In genomic region chr14:32824267-32825150, GRCm38 (mm10) we compare ENCODE assay signal across 19 mouse cellular contexts. TPM values are rescaled to one million over a fixed set of nuclear protein-coding genes. Genes with fewer than 3 reads are reported as not detected.
DNase-seq lines count a peak whose midpoint lies in the region; ATAC-seq lines count a peak whose summit lies in the region.
"Had no signal": no experiment of that assay in that cellular context is flagged by ENCODE, and none has a peak within 500 bp of the region (broad histone marks: within the 10 kb centered on the region; RNA-seq: fewer than 3 reads in every experiment).

No protein-coding gene starts in this region.

- H3K9me3 ChIP-seq in lung, embryonic 16.5 days (ENCODE audit: control insufficient read depth, low read length) = no peaks in the 10 kb centered on the region
- no peaks in the 10 kb centered on the region for H3K9me3 ChIP-seq in kidney, embryonic 16.5 days (ENCODE audit: low read length)
- no peaks in the 10 kb centered on the region for H3K9me3 ChIP-seq in stomach, embryonic 16.5 days (replicated peaks; ENCODE audit: control insufficient read depth, low read length)

- no peaks in the 10 kb centered on the region for H3K27me3 ChIP-seq in lung, embryonic 16.5 days (ENCODE audit: control insufficient read depth, insufficient read depth, low read depth, low read length)
- H3K27me3 ChIP-seq in kidney, embryonic 16.5 days (ENCODE audit: insufficient read depth, low read length) = no peaks in the 10 kb centered on the region
- no peaks in the 10 kb centered on the region for H3K27me3 ChIP-seq in stomach, embryonic 16.5 days (ENCODE audit: control insufficient read depth, insufficient read depth, low read length)

- no peaks in the 10 kb centered on the region for H3K36me3 ChIP-seq in lung, embryonic 16.5 days (ENCODE audit: control insufficient read depth, insufficient read depth, low read length)
- no peaks in the 10 kb centered on the region for H3K36me3 ChIP-seq in kidney, embryonic 16.5 days (ENCODE audit: insufficient read depth, low read length)
- H3K36me3 ChIP-seq in stomach, embryonic 16.5 days (ENCODE audit: control insufficient read depth, insufficient read depth, low read length) = no peaks in the 10 kb centered on the region

- WGBS in lung, embryonic 16.5 days = 35% methylated on average over 14 of the region's 14 CpGs
- WGBS in kidney, embryonic 16.5 days = 29% methylated on average over 14 of the region's 14 CpGs
- 44% methylated on average over 14 of the region's 14 CpGs for WGBS in stomach, embryonic 16.5 days

- DNase-seq in heart, adult 11 months = peak; percentile 77
- no peak for DNase-seq in heart, postnatal 25 days (ENCODE audit: low spot score)
- no peak for DNase-seq in lung, postnatal 10 days
- DNase-seq in frontal cortex, postnatal 25 days (ENCODE audit: low spot score in 2 of 2) = no peak
- no peak for DNase-seq in gastrocnemius, postnatal 36 days
- DNase-seq: cerebellum, postnatal 25 days; thymus, postnatal 4 days had no signal

- no peak for ATAC-seq in lung, embryonic 16.5 days (ENCODE audit: low read depth)
- ATAC-seq in kidney, embryonic 16.5 days (ENCODE audit: low FRiP score, low TSS enrichment) = peak; percentile 20; the same call in 1 of the 2 replicates
- ATAC-seq in stomach, embryonic 16.5 days (ENCODE audit: insufficient read depth, low FRiP score) = no peak

- H3K4me3 ChIP-seq in lung, embryonic 16.5 days (ENCODE audit: low read length) = no peak overlapping the region
- no peak overlapping the region for H3K4me3 ChIP-seq in kidney, embryonic 16.5 days (ENCODE audit: low read length)
- no peak overlapping the region for H3K4me3 ChIP-seq in stomach, embryonic 16.5 days (replicated peaks; ENCODE audit: low read length)
- H3K4me3 ChIP-seq: erythroblast, embryonic 14.5 days had no signal

- peak overlapping the region; percentile 81 for H3K27ac ChIP-seq in lung, embryonic 16.5 days (ENCODE audit: low read length)
- peak overlapping the region; percentile 54 for H3K27ac ChIP-seq in kidney, embryonic 16.5 days (ENCODE audit: low read length)
- peak overlapping the region; percentile 63 for H3K27ac ChIP-seq in stomach, embryonic 16.5 days (ENCODE audit: low read length)
- H3K27ac ChIP-seq: macrophage had no signal

- intact Hi-C loops in heart, postnatal 25 days (cut with DNase I) = no loop called here
- intact Hi-C loops in gastrocnemius, postnatal 36 days (cut with DNase I) = no loop called here

- no peak overlapping the region for H3K9ac ChIP-seq in lung, embryonic 16.5 days (ENCODE audit: low read length)
- H3K9ac ChIP-seq in kidney, embryonic 16.5 days (replicated peaks; ENCODE audit: low read length) = no peak overlapping the region
- H3K9ac ChIP-seq in stomach, embryonic 16.5 days (ENCODE audit: low read length) = no peak overlapping the region

- H3K4me2 ChIP-seq in lung, embryonic 16.5 days (ENCODE audit: low read depth, low read length) = no peak overlapping the region
- H3K4me2 ChIP-seq in kidney, embryonic 16.5 days (replicated peaks; ENCODE audit: low read depth, low read length) = no peak overlapping the region
- no peak overlapping the region for H3K4me2 ChIP-seq in stomach, embryonic 16.5 days (ENCODE audit: low read depth, low read length)

- peaks cover 40% of the 10 kb centered on the region for H3K4me1 ChIP-seq in lung, embryonic 16.5 days (replicated peaks; ENCODE audit: control insufficient read depth, insufficient read depth, low read length)
- peaks cover 41% of the 10 kb centered on the region for H3K4me1 ChIP-seq in kidney, embryonic 16.5 days (ENCODE audit: insufficient read depth, low read length)
- H3K4me1 ChIP-seq in stomach, embryonic 16.5 days (ENCODE audit: control insufficient read depth, insufficient read depth, low read length) = peaks cover 17% of the 10 kb centered on the region

RNA-seq across cellular contexts. Expression of gene Fam170b, which starts 9.3 kb away (rescaled TPM):
- total RNA-seq in heart, postnatal 25 days (2021) = not detected
- 0.11 and 0.36 TPM in 2 replicates for polyA plus RNA-seq in lung, embryonic 16.5 days (2015; fragmentation: Nextera tagmentation; extraction: Ambion mirVana)
- 0.10 and 0.15 TPM in 2 replicates for polyA plus RNA-seq in kidney, embryonic 16.5 days (2015; fragmentation: Nextera tagmentation; extraction: Ambion mirVana)
- 0.05 TPM in 1 of 2 replicates, not detected in the other for polyA plus RNA-seq in stomach, embryonic 16.5 days (2015; fragmentation: Nextera tagmentation; extraction: Ambion mirVana)
- total RNA-seq in gastrocnemius, postnatal 36 days (2021) = not detected
- total RNA-seq: adrenal gland, postnatal 10 days; heart, postnatal 10 days; layer of hippocampus, postnatal 10 days; left cerebral cortex, postnatal 25 days had no signal
- polyA plus RNA-seq: erythroblast, embryonic 14.5 days; macrophage; midbrain, embryonic 14.5 days; small intestine, adult 2 months had no signal

RNA-seq across cellular contexts. Expression of gene Vstm4, which starts 32.0 kb away (rescaled TPM):
- 10 to 100 TPM; 10.2 to 12.4 TPM for total RNA-seq in heart, postnatal 25 days (2021)
- polyA plus RNA-seq in lung, embryonic 16.5 days (2015; fragmentation: Nextera tagmentation; extraction: Ambion mirVana) = 67.3 and 72.1 TPM in 2 replicates
- polyA plus RNA-seq in kidney, embryonic 16.5 days (2015; fragmentation: Nextera tagmentation; extraction: Ambion mirVana) = 45.7 and 51.8 TPM in 2 replicates
- 38.5 and 38.6 TPM in 2 replicates for polyA plus RNA-seq in stomach, embryonic 16.5 days (2015; fragmentation: Nextera tagmentation; extraction: Ambion mirVana)
- 1 to 10 TPM; 2.0 to 2.3 TPM for total RNA-seq in gastrocnemius, postnatal 36 days (2021)
- polyA plus RNA-seq: erythroblast, embryonic 14.5 days had no signal

RNA-seq across cellular contexts. Expression of gene Tmem273, which starts 38.7 kb away (rescaled TPM):
- total RNA-seq in heart, postnatal 25 days (2021) = under 1 TPM; 0.45 to 0.91 TPM
- 0.82 and 1.6 TPM in 2 replicates for polyA plus RNA-seq in lung, embryonic 16.5 days (2015; fragmentation: Nextera tagmentation; extraction: Ambion mirVana)
- polyA plus RNA-seq in kidney, embryonic 16.5 days (2015; fragmentation: Nextera tagmentation; extraction: Ambion mirVana) = 0.69 and 0.95 TPM in 2 replicates
- polyA plus RNA-seq in stomach, embryonic 16.5 days (2015; fragmentation: Nextera tagmentation; extraction: Ambion mirVana) = 1.5 and 1.6 TPM in 2 replicates
- total RNA-seq in gastrocnemius, postnatal 36 days (2021) = under 1 TPM in 1 of 2 experiments, not detected in 1; 0.28 TPM
- polyA plus RNA-seq: erythroblast, embryonic 14.5 days; testis, adult 2 months had no signal
